Mouse (Mus musculus) hindbrain, postnatal 0 days (tissue): Measurements from ENCODE around the gene Gpatch11. TPM values are rescaled to one million over a fixed set of nuclear protein-coding genes. Genes with fewer than 3 reads are reported as not detected.
"Not testable (repeated sequence)": the region's sequence is repeated elsewhere in the genome, so short reads cannot be mapped to it uniquely, and the experiment has no call there.

ENCODE experiments used
- ATAC-seq: fragments of 200-750 bp; cut with Nextera tagmentation; 2 replicates; pipeline ENCODE4 v1.8.0; 2017; ENCODE audit warnings: mild to moderate bottlenecking, moderate TSS enrichment, moderate library complexity
- DNase-seq: peaks from one replicate; pipeline ENCODE4 v3.0.0-alpha.2; 2015; ENCODE audit warnings: low spot score
- H3K27ac ChIP-seq: fragments of 300-500 bp; sonication (generic); 2 replicates; pipeline ENCODE4 v1.5.1; 2014; ENCODE audit warnings: mild to moderate bottlenecking
- H3K27me3 ChIP-seq: fragments of 300-500 bp; sonication (generic); 2 replicates; pipeline ENCODE4 v1.6.1; 2014; ENCODE audit warnings: low read length, mixed read lengths; ENCODE audit not compliant: insufficient read depth
- H3K36me3 ChIP-seq: fragments of 300-500 bp; sonication (generic); 2 replicates; pipeline ENCODE4 v1.6.1; 2014; ENCODE audit warnings: low read length, mixed read lengths; ENCODE audit not compliant: insufficient read depth
- H3K4me1 ChIP-seq: fragments of 300-500 bp; sonication (generic); 2 replicates; pipeline ENCODE4 v1.6.1; 2014; ENCODE audit warnings: antibody characterized with exemption, low read length, mixed read lengths; ENCODE audit not compliant: insufficient read depth
- H3K4me2 ChIP-seq: fragments of 300-500 bp; sonication (generic); 2 replicates; pipeline ENCODE4 v1.6.1; 2014; ENCODE audit warnings: low read depth, mild to moderate bottlenecking, low read length, moderate library complexity, mixed read lengths
- H3K4me3 ChIP-seq: fragments of 300-500 bp; sonication (generic); 2 replicates; pipeline ENCODE4 v1.5.1; 2014; ENCODE audit warnings: low read length
- H3K9ac ChIP-seq: fragments of 300-500 bp; sonication (generic); replicated peaks from 2 replicates; pipeline ENCODE4 v1.6.1; 2014; ENCODE audit warnings: mild to moderate bottlenecking, low read length, moderate library complexity, mixed read lengths
- H3K9me3 ChIP-seq: fragments of 300-500 bp; sonication (generic); 2 replicates; pipeline ENCODE4 v1.6.1; 2016; ENCODE audit warnings: low read length, mixed read lengths
- CTCF ChIP-seq: IDR thresholded peaks from 2 replicates; pipeline ENCODE4 v1.5.1; 2016; ENCODE audit warnings: antibody characterized with exemption, control low read depth, low read depth
- WGBS: fragments of 180-500 bp; shearing (Covaris S2); extraction: QIAGEN DNeasy Blood & Tissue Kit; methylation state at CpG from one replicate; pipeline ENCODE4 v1.1.7; 2014; 5-methylcytosine and 5-hydroxymethylcytosine counted together
- polyA plus RNA-seq: library from polyadenylated mRNA; unstranded; fragments of >200 nt; fragmentation: Nextera tagmentation; extraction: Ambion mirVana; gene quantifications from 2 replicates; pipeline ENCODE4 v1.2.1, GENCODE M21; 2015
- total RNA-seq: library from RNA; depleted of rRNA; stranded (reverse); fragments of >200 nt; gene quantifications from 2 replicates; pipeline ENCODE4 v1.2.3, GENCODE M21; 2014; rRNA removed

Gene Gpatch11
- total RNA-seq (8.9 and 10.3 TPM in 2 replicates), polyA plus RNA-seq (50.2 and 57.0 TPM in 2 replicates)

GRCm38 (mm10) chr17:78834856-78835835 lies at the start of gene Gpatch11, which contains the start of gene Heatr5b:
Gene Gpatch11 (plus strand): TSS chr17:78835567.
Gene Heatr5b (minus strand): TSS chr17:78835364.
- DNase-seq = peak; percentile 100

GRCm38 (mm10) chr17:78788273-78788672 lies 47.1 kb upstream of the Gpatch11 start:
- H3K9ac ChIP-seq, H3K36me3 ChIP-seq, ATAC-seq, H3K27me3 ChIP-seq, H3K9me3 ChIP-seq, DNase-seq, H3K4me2 ChIP-seq, H3K4me3 ChIP-seq, H3K4me1 ChIP-seq, H3K27ac ChIP-seq: not testable (repeated sequence)
- WGBS = 75% methylated on average over 3 of the region's 3 CpGs

More at GRCm38 (mm10) chr17:78834856-78835835, at the start of gene Gpatch11, which contains the start of gene Heatr5b:
- Histone ChIP-seq H3K4me2 (peak within 1 kb of the TSS; percentile 93), H3K36me3 (peaks cover 25% of the 10 kb centered on the region), H3K4me1 (no peaks in the 10 kb centered on the region), H3K4me3 (peak within 1 kb of the TSS; percentile 90), H3K9ac (peak within 1 kb of the TSS; percentile 84), H3K27ac (peak within 1 kb of the TSS; percentile 79), H3K9me3 (no peaks in the 10 kb centered on the region), H3K27me3 (no peaks in the 10 kb centered on the region)
- no peak for TF ChIP-seq CTCF
- WGBS = under 1% methylated on average over 79 of the region's 81 CpGs
- ATAC-seq = peak; percentile 99

- WGBS = 67% methylated on average over 7 of the region's 7 CpGs
- peaks cover 29% of the 10 kb centered on the region for H3K36me3 ChIP-seq
Observed at GRCm38 (mm10) chr17:78791068-78791689, 44.2 kb upstream of the Gpatch11 start.

GRCm38 (mm10) chr17:78791690-78792070 lies 43.7 kb upstream of the Gpatch11 start:
- Histone ChIP-seq H3K4me2 (no peak overlapping the region), H3K27me3 (no peaks in the 10 kb centered on the region), H3K4me3 (no peak overlapping the region), H3K36me3 (peaks cover 34% of the 10 kb centered on the region), H3K9ac (no peak overlapping the region), H3K9me3 (no peaks in the 10 kb centered on the region), H3K4me1 (no peaks in the 10 kb centered on the region), H3K27ac (no peak overlapping the region)
- no peak for TF ChIP-seq CTCF
- DNase-seq (no peak), ATAC-seq (no peak)
- 77% methylated on average over 3 of the region's 3 CpGs for WGBS

More at GRCm38 (mm10) chr17:78791068-78791689, 44.2 kb upstream of the Gpatch11 start:
- Histone ChIP-seq H3K27ac (no peak overlapping the region), H3K9me3 (no peaks in the 10 kb centered on the region), H3K9ac (no peak overlapping the region), H3K4me3 (no peak overlapping the region), H3K4me1 (no peaks in the 10 kb centered on the region), H3K4me2 (no peak overlapping the region), H3K27me3 (no peaks in the 10 kb centered on the region)
- TF ChIP-seq CTCF = no peak
- peak; percentile 3 for DNase-seq
- no peak for ATAC-seq

- no peak overlapping the region for H3K4me3 ChIP-seq
- H3K27me3 ChIP-seq = no peaks in the 10 kb centered on the region
- no peak for TF ChIP-seq CTCF
- H3K9ac ChIP-seq = no peak overlapping the region
- no peak for ATAC-seq
- H3K27ac ChIP-seq = no peak overlapping the region
- no peak for DNase-seq
- 83% methylated on average over 3 of the region's 3 CpGs for WGBS
- H3K36me3 ChIP-seq = peaks cover 38% of the 10 kb centered on the region
- H3K9me3 ChIP-seq = no peaks in the 10 kb centered on the region
- no peaks in the 10 kb centered on the region for H3K4me1 ChIP-seq
- H3K4me2 ChIP-seq = no peak overlapping the region
Observed at GRCm38 (mm10) chr17:78792122-78792521, 43.2 kb upstream of the Gpatch11 start.

GRCm38 (mm10) chr17:78794390-78794789 lies 41.0 kb upstream of the Gpatch11 start:
- Histone ChIP-seq H3K9ac (no peak overlapping the region), H3K4me3 (no peak overlapping the region), H3K4me1 (no peaks in the 10 kb centered on the region), H3K9me3 (no peaks in the 10 kb centered on the region), H3K27ac (no peak overlapping the region), H3K36me3 (peaks cover 53% of the 10 kb centered on the region), H3K4me2 (no peak overlapping the region), H3K27me3 (no peaks in the 10 kb centered on the region)
- no peak for ATAC-seq
- TF ChIP-seq CTCF = no peak
- WGBS = 84% methylated on average over 5 of the region's 5 CpGs
- DNase-seq = no peak
